Mouse (Mus musculus) limb, embryonic 15.5 days (tissue): ENCODE measurements around the gene Rfx4. TPM values are rescaled to one million over a fixed set of nuclear protein-coding genes. Genes with fewer than 3 reads are reported as not detected.

ENCODE experiments used
- ATAC-seq: fragments of 200-750 bp; cut with Nextera tagmentation; 2 replicates; pipeline ENCODE4 v1.8.0; 2017; ENCODE audit warnings: low read depth, moderate TSS enrichment; ENCODE audit not compliant: insufficient number of reproducible peaks, low FRiP score, low TSS enrichment
- H3K27ac ChIP-seq: fragments of 300-500 bp; sonication (generic); 2 replicates; pipeline ENCODE4 v1.5.1; 2015; ENCODE audit warnings: moderate library complexity, mild to moderate bottlenecking, inconsistent platforms
- H3K27me3 ChIP-seq: fragments of 300-500 bp; sonication (generic); 2 replicates; pipeline ENCODE4 v1.6.1; 2015; ENCODE audit warnings: inconsistent platforms
- H3K36me3 ChIP-seq: fragments of 300-500 bp; sonication (generic); 2 replicates; pipeline ENCODE4 v1.6.1; 2015; ENCODE audit warnings: inconsistent platforms
- H3K4me1 ChIP-seq: fragments of 300-500 bp; sonication (generic); 2 replicates; pipeline ENCODE4 v1.6.1; 2015; ENCODE audit warnings: inconsistent platforms
- H3K4me2 ChIP-seq: fragments of 300-500 bp; sonication (generic); 2 replicates; pipeline ENCODE4 v1.6.1; 2015; ENCODE audit warnings: mild to moderate bottlenecking, inconsistent platforms
- H3K4me3 ChIP-seq: fragments of 300-500 bp; sonication (generic); 2 replicates; pipeline ENCODE4 v1.5.1; 2015; ENCODE audit warnings: mild to moderate bottlenecking, inconsistent platforms
- H3K9ac ChIP-seq: fragments of 300-500 bp; sonication (generic); 2 replicates; pipeline ENCODE4 v1.6.1; 2015; ENCODE audit warnings: inconsistent platforms
- H3K9me3 ChIP-seq: fragments of 300-500 bp; sonication (generic); 2 replicates; pipeline ENCODE4 v1.6.1; 2016; ENCODE audit warnings: inconsistent platforms
- WGBS: fragments of 180-500 bp; shearing (Covaris S2); methylation state at CpG from one replicate; pipeline ENCODE4 v1.1.7; 2015; 5-methylcytosine and 5-hydroxymethylcytosine counted together
- polyA plus RNA-seq: library from polyadenylated mRNA; unstranded; fragments of >200 nt; fragmentation: Nextera tagmentation; extraction: Ambion mirVana; gene quantifications from 2 replicates; pipeline ENCODE4 v1.2.1, GENCODE M21; 2015

Rfx4 gene
- polyA plus RNA-seq, 1 experiment from 2014 or later = 0.24 TPM

GRCm38 (mm10) chr10:84936832-84937515 lies 181.1 kb downstream of the Rfx4 start:
- no peak overlapping the region for H3K9ac ChIP-seq
- no peak overlapping the region for H3K4me3 ChIP-seq
- 0 out of 2 replicates have a peak, but pooled peaks cover 1% of the 10 kb centered on the region for H3K4me1 ChIP-seq
- peaks cover 3% of the 10 kb centered on the region; the same call in 1 of the 2 replicates for H3K36me3 ChIP-seq
- no peaks in the 10 kb centered on the region for H3K27me3 ChIP-seq
- H3K4me2 ChIP-seq = no peak overlapping the region
- WGBS = 79% methylated on average over 4 of the region's 4 CpGs
- H3K9me3 ChIP-seq = no peaks in the 10 kb centered on the region
- no peak for ATAC-seq
- no peak overlapping the region for H3K27ac ChIP-seq

- WGBS = 79% methylated on average over 14 of the region's 14 CpGs
- no peak overlapping the region for H3K27ac ChIP-seq
- ATAC-seq = no peak
Measured at GRCm38 (mm10) chr10:84938094-84938820, 182.4 kb downstream of the Rfx4 start.

GRCm38 (mm10) chr10:84938886-84939285 lies 183.0 kb downstream of the Rfx4 start:
- Histone ChIP-seq H3K4me2 (no peak overlapping the region), H3K9me3 (no peaks in the 10 kb centered on the region), H3K4me1 (no peaks in the 10 kb centered on the region), H3K36me3 (peaks cover 3% of the 10 kb centered on the region; the same call in 1 of the 2 replicates), H3K27me3 (no peaks in the 10 kb centered on the region), H3K27ac (no peak overlapping the region), H3K9ac (no peak overlapping the region), H3K4me3 (no peak overlapping the region)
- ATAC-seq = no peak
- WGBS = 83% methylated on average over 5 of the region's 5 CpGs

More at GRCm38 (mm10) chr10:84938094-84938820, 182.4 kb downstream of the Rfx4 start:
- H3K9me3 ChIP-seq = no peaks in the 10 kb centered on the region
- H3K27me3 ChIP-seq = no peaks in the 10 kb centered on the region
- no peak overlapping the region for H3K9ac ChIP-seq
- no peak overlapping the region for H3K4me2 ChIP-seq
- peaks cover 3% of the 10 kb centered on the region; the same call in 1 of the 2 replicates for H3K36me3 ChIP-seq
- H3K4me1 ChIP-seq = no peaks in the 10 kb centered on the region
- no peak overlapping the region for H3K4me3 ChIP-seq

GRCm38 (mm10) chr10:84940356-84940755 lies 184.5 kb downstream of the Rfx4 start:
- H3K27ac ChIP-seq = no peak overlapping the region
- H3K9me3 ChIP-seq = no peaks in the 10 kb centered on the region
- no peak overlapping the region for H3K4me3 ChIP-seq
- H3K27me3 ChIP-seq = no peaks in the 10 kb centered on the region
- no peak overlapping the region for H3K9ac ChIP-seq
- no peak overlapping the region for H3K4me2 ChIP-seq
- H3K4me1 ChIP-seq = no peaks in the 10 kb centered on the region
- ATAC-seq = no peak
- 73% methylated on average over 1 of the region's 1 CpGs for WGBS
- no peaks in the 10 kb centered on the region; the same call in 1 of the 2 replicates for H3K36me3 ChIP-seq

- Histone ChIP-seq H3K36me3 (peaks cover 14% of the 10 kb centered on the region), H3K9ac (no peak overlapping the region), H3K27ac (no peak overlapping the region), H3K4me3 (no peak overlapping the region), H3K9me3 (no peaks in the 10 kb centered on the region), H3K4me2 (no peak overlapping the region), H3K4me1 (peaks cover 17% of the 10 kb centered on the region; the same call in 1 of the 2 replicates), H3K27me3 (no peaks in the 10 kb centered on the region)
- WGBS = 90% methylated on average over 3 of the region's 3 CpGs
- ATAC-seq = no peak
Measured at GRCm38 (mm10) chr10:84945692-84946091, 189.8 kb downstream of the Rfx4 start.

GRCm38 (mm10) chr10:84948970-84949683 lies 193.3 kb downstream of the Rfx4 start:
- no peaks in the 10 kb centered on the region for H3K9me3 ChIP-seq
- no peaks in the 10 kb centered on the region for H3K27me3 ChIP-seq
- no peak overlapping the region for H3K4me3 ChIP-seq
- no peak overlapping the region for H3K9ac ChIP-seq
- H3K27ac ChIP-seq = no peak overlapping the region
- peaks cover 22% of the 10 kb centered on the region for H3K36me3 ChIP-seq
- H3K4me1 ChIP-seq = peaks cover 17% of the 10 kb centered on the region; the same call in 1 of the 2 replicates
- ATAC-seq = no peak
- H3K4me2 ChIP-seq = no peak overlapping the region
- WGBS = 50% methylated on average over 8 of the region's 8 CpGs

GRCm38 (mm10) chr10:84949684-84950010 lies 193.8 kb downstream of the Rfx4 start:
- H3K27me3 ChIP-seq = no peaks in the 10 kb centered on the region
- H3K9ac ChIP-seq = no peak overlapping the region
- H3K36me3 ChIP-seq = peaks cover 22% of the 10 kb centered on the region
- no peaks in the 10 kb centered on the region for H3K9me3 ChIP-seq
- no peak overlapping the region for H3K4me2 ChIP-seq
- peaks cover 17% of the 10 kb centered on the region; the same call in 1 of the 2 replicates for H3K4me1 ChIP-seq
- no peak overlapping the region; the same call in 1 of the 2 replicates for H3K27ac ChIP-seq
- no peak for ATAC-seq
- H3K4me3 ChIP-seq = no peak overlapping the region
- 63% methylated on average over 3 of the region's 3 CpGs for WGBS

GRCm38 (mm10) chr10:84950384-84950783 lies 194.5 kb downstream of the Rfx4 start:
- 77% methylated on average over 4 of the region's 4 CpGs for WGBS
- H3K9me3 ChIP-seq = no peaks in the 10 kb centered on the region
- H3K4me2 ChIP-seq = no peak overlapping the region
- ATAC-seq = no peak
- no peak overlapping the region for H3K27ac ChIP-seq
- H3K36me3 ChIP-seq = peaks cover 22% of the 10 kb centered on the region
- H3K9ac ChIP-seq = no peak overlapping the region
- no peaks in the 10 kb centered on the region for H3K27me3 ChIP-seq
- H3K4me1 ChIP-seq = peaks cover 17% of the 10 kb centered on the region; the same call in 1 of the 2 replicates
- no peak overlapping the region for H3K4me3 ChIP-seq

- 90% methylated on average over 10 of the region's 10 CpGs for WGBS
- Histone ChIP-seq H3K27me3 (no peaks in the 10 kb centered on the region), H3K36me3 (peaks cover 15% of the 10 kb centered on the region), H3K4me2 (no peak overlapping the region), H3K4me3 (no peak overlapping the region), H3K27ac (no peak overlapping the region), H3K4me1 (peaks cover 8% of the 10 kb centered on the region; the same call in 1 of the 2 replicates), H3K9me3 (no peaks in the 10 kb centered on the region), H3K9ac (no peak overlapping the region)
- ATAC-seq = no peak
Measured at GRCm38 (mm10) chr10:84954236-84954635, 198.4 kb downstream of the Rfx4 start.
